Mouse (Mus musculus): ENCODE data around the gene Pth2r. TPM values are rescaled to one million over a fixed set of nuclear protein-coding genes. Genes with fewer than 3 reads are reported as not detected.

The Pth2r gene
- polyA plus RNA-seq (2021; fragmentation: Nextera tagmentation) = 0.36 and 0.44 TPM in 2 replicates
- long read RNA-seq, experiment 1 = 0 reads
- long read RNA-seq, experiment 2, partial matches to known transcripts = 0 of 4 reads
- long read RNA-seq, experiment 2, other reads (novel, unspliced or antisense) = 0 of 4 reads

GRCm38 (mm10) chr1:65281756-65282155 lies at the start of gene Pth2r:
Gene Pth2r (plus strand): TSS chr1:65282056.

Other genes starting within 250 kb of the Pth2r start
- not detected in 2 replicates for gene Akr1cl, start 249.3 kb upstream of the Pth2r start, polyA plus RNA-seq (2021; fragmentation: Nextera tagmentation)
- not detected in 2 replicates for gene Cryge, start 230.9 kb upstream of the Pth2r start, polyA plus RNA-seq (2021; fragmentation: Nextera tagmentation)
- not detected in 2 replicates for gene Crygd, start 218.6 kb upstream of the Pth2r start, polyA plus RNA-seq (2021; fragmentation: Nextera tagmentation)
- gene Crygc, start 208.4 kb upstream of the Pth2r start, polyA plus RNA-seq (2021; fragmentation: Nextera tagmentation) = not detected in 2 replicates
- gene Crygb, start 199.8 kb upstream of the Pth2r start, polyA plus RNA-seq (2021; fragmentation: Nextera tagmentation) = not detected in 2 replicates
- 2.0 and 2.2 TPM in 2 replicates for gene Cryga, start 178.7 kb upstream of the Pth2r start, polyA plus RNA-seq (2021; fragmentation: Nextera tagmentation)
- gene Gm28845, start 162.5 kb upstream of the Pth2r start, polyA plus RNA-seq (2021; fragmentation: Nextera tagmentation) = 0.55 and 1.4 TPM in 2 replicates
- gene D630023F18Rik, start 158.8 kb upstream of the Pth2r start, polyA plus RNA-seq (2021; fragmentation: Nextera tagmentation) = 14.6 and 18.2 TPM in 2 replicates
- gene Idh1, start 95.6 kb upstream of the Pth2r start, polyA plus RNA-seq (2021; fragmentation: Nextera tagmentation) = 42.1 and 44.6 TPM in 2 replicates
- gene Pikfyve, start 95.4 kb upstream of the Pth2r start, polyA plus RNA-seq (2021; fragmentation: Nextera tagmentation) = 3.7 and 4.0 TPM in 2 replicates